Mouse (Mus musculus) stomach, embryonic 15.5 days (tissue): ENCODE results near the gene Nr2c1. TPM values are rescaled to one million over a fixed set of nuclear protein-coding genes. Genes with fewer than 3 reads are reported as not detected.
A peak's percentile ranks its signal among the peaks of the same experiment; 100 is the strongest.

Experiments used
- ATAC-seq: fragments of 200-750 bp; cut with Nextera tagmentation; 2 replicates; pipeline ENCODE4 v1.8.0; 2017; ENCODE audit warnings: low read depth, moderate number of reproducible peaks, moderate TSS enrichment; ENCODE audit not compliant: insufficient read depth, low FRiP score
- H3K27ac ChIP-seq: fragments of 300-500 bp; sonication (generic); 2 replicates; pipeline ENCODE4 v1.5.1; 2015; ENCODE audit warnings: mild to moderate bottlenecking, inconsistent platforms
- H3K27me3 ChIP-seq: fragments of 300-500 bp; sonication (generic); replicated peaks from 2 replicates; pipeline ENCODE4 v1.6.1; 2015; ENCODE audit warnings: inconsistent platforms
- H3K36me3 ChIP-seq: fragments of 300-500 bp; sonication (generic); 2 replicates; pipeline ENCODE4 v1.6.1; 2015; ENCODE audit warnings: inconsistent platforms
- H3K4me1 ChIP-seq: fragments of 300-500 bp; sonication (generic); 2 replicates; pipeline ENCODE4 v1.6.1; 2015; ENCODE audit warnings: inconsistent platforms
- H3K4me2 ChIP-seq: fragments of 300-500 bp; sonication (generic); 2 replicates; pipeline ENCODE4 v1.6.1; 2015; ENCODE audit warnings: mild to moderate bottlenecking, inconsistent platforms
- H3K4me3 ChIP-seq: fragments of 300-500 bp; sonication (generic); replicated peaks from 2 replicates; pipeline ENCODE4 v1.5.1; 2015; ENCODE audit warnings: inconsistent platforms
- H3K9ac ChIP-seq: fragments of 300-500 bp; sonication (generic); 2 replicates; pipeline ENCODE4 v1.6.1; 2015; ENCODE audit warnings: inconsistent platforms
- H3K9me3 ChIP-seq: fragments of 300-500 bp; sonication (generic); 2 replicates; pipeline ENCODE4 v1.6.1; 2016; ENCODE audit warnings: inconsistent platforms
- WGBS: fragments of 180-500 bp; shearing (Covaris S2); methylation state at CpG from one replicate; pipeline ENCODE4 v1.1.7; 2015; 5-methylcytosine and 5-hydroxymethylcytosine counted together
- polyA plus RNA-seq: library from polyadenylated mRNA; unstranded; fragments of >200 nt; fragmentation: Nextera tagmentation; extraction: Ambion mirVana; gene quantifications from 2 replicates; pipeline ENCODE4 v1.2.1, GENCODE M21; 2015

Nr2c1 gene
- polyA plus RNA-seq, 1 experiment from 2014 or later: 8.7 TPM

- peaks cover 34% of the 10 kb centered on the region for H3K36me3 ChIP-seq
- 53% methylated on average over 12 of the region's 12 CpGs for WGBS
- H3K4me2 ChIP-seq: 0 out of 2 replicates have a peak overlapping the region, but pooled peaks have one; percentile 8
- no peaks in the 10 kb centered on the region for H3K4me1 ChIP-seq
- ATAC-seq: no peak
- H3K27me3 ChIP-seq: no peaks in the 10 kb centered on the region
- H3K9ac ChIP-seq: no peak overlapping the region
- H3K4me3 ChIP-seq: no peak overlapping the region
- H3K27ac ChIP-seq: no peak overlapping the region
- H3K9me3 ChIP-seq: no peaks in the 10 kb centered on the region
Measured at GRCm38 (mm10) chr10:94171440-94172130, 23.8 kb downstream of the Nr2c1 start.

- 75% methylated on average over 11 of the region's 11 CpGs for WGBS
- H3K27me3 ChIP-seq: no peaks in the 10 kb centered on the region
- no peak overlapping the region for H3K27ac ChIP-seq
- no peak overlapping the region for H3K4me3 ChIP-seq
- H3K9ac ChIP-seq: no peak overlapping the region
- peaks cover 30% of the 10 kb centered on the region for H3K36me3 ChIP-seq
- H3K4me1 ChIP-seq: no peaks in the 10 kb centered on the region
- 0 out of 2 replicates have a peak overlapping the region, but pooled peaks have one; percentile 8 for H3K4me2 ChIP-seq
- no peaks in the 10 kb centered on the region for H3K9me3 ChIP-seq
- ATAC-seq: no peak
Measured at GRCm38 (mm10) chr10:94172137-94172536, 24.3 kb downstream of the Nr2c1 start.

DNA sequence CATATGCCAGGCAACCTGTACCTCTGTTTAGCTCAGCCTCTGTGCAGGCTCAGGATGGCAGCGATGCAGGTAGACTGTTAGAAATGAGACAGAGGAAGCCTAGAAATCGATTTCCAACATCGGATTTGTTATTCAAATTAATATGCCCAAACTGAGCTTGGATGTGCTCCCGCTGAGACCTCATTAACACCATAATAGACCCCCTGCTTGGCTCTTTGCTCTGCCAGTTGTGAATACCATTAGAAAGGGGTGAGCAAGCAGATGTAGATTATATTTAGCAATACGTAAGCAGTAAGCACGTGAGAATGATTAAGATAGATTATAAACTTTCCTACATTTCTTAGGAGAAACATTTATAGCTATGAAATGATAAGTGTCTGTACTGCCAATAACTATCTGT is 24.9 kb downstream of the Nr2c1 start:
- 80% methylated on average over 6 of the region's 6 CpGs for WGBS
- Histone ChIP-seq H3K27ac (no peak overlapping the region), H3K36me3 (peaks cover 30% of the 10 kb centered on the region)

GRCm38 (mm10) chr10:94174652-94175051 is 26.8 kb downstream of the Nr2c1 start:
- H3K27ac ChIP-seq: no peak overlapping the region
- ATAC-seq: no peak
- no peak overlapping the region for H3K9ac ChIP-seq
- H3K4me2 ChIP-seq: no peak overlapping the region
- no peaks in the 10 kb centered on the region for H3K27me3 ChIP-seq
- H3K4me3 ChIP-seq: no peak overlapping the region
- H3K4me1 ChIP-seq: no peaks in the 10 kb centered on the region
- WGBS: 76% methylated on average over 7 of the region's 7 CpGs
- no peaks in the 10 kb centered on the region for H3K9me3 ChIP-seq
- H3K36me3 ChIP-seq: peaks cover 18% of the 10 kb centered on the region

More for the DNA sequence above, 24.9 kb downstream of the Nr2c1 start:
- Histone ChIP-seq H3K9me3 (no peaks in the 10 kb centered on the region), H3K4me2 (no peak overlapping the region), H3K4me3 (no peak overlapping the region), H3K4me1 (no peaks in the 10 kb centered on the region), H3K9ac (no peak overlapping the region), H3K27me3 (no peaks in the 10 kb centered on the region)
- ATAC-seq: no peak

DNA sequence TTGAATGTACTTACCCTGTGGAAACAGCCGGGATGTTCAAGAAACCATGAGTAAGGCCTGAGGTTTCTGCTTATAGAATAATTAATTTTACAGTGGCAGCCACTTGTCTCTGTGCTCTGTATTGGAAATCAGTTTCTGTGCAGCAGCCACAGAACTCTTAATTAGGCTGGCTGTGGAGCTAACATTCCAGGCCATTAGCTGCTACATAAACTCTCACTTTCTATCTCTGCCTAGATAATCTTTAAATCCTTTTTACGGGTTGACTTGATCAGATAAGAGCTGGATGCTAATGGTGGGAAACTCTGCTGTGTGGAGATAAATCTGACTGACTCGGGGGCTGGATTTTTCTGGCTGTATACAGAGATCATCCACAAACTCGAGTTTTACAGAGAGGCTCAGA is 35.4 kb downstream of the Nr2c1 start:
- H3K4me1 ChIP-seq: no peaks in the 10 kb centered on the region
- H3K4me3 ChIP-seq: no peak overlapping the region
- H3K4me2 ChIP-seq: no peak overlapping the region
- 40% methylated on average over 4 of the region's 4 CpGs for WGBS
- H3K9ac ChIP-seq: no peak overlapping the region
- H3K36me3 ChIP-seq: peaks cover 5% of the 10 kb centered on the region; the same call in 1 of the 2 replicates
- ATAC-seq: no peak
- no peaks in the 10 kb centered on the region for H3K27me3 ChIP-seq
- no peak overlapping the region for H3K27ac ChIP-seq
- H3K9me3 ChIP-seq: no peaks in the 10 kb centered on the region

GRCm38 (mm10) chr10:94198482-94199405 is 50.9 kb downstream of the Nr2c1 start, which contains the start of gene Ndufa12:
Ndufa12 (plus strand) TSS chr10:94198720.
- Histone ChIP-seq H3K4me3 (peak within 1 kb of the TSS; percentile 70), H3K27ac (peak within 1 kb of the TSS; percentile 70), H3K4me2 (peak within 1 kb of the TSS; percentile 69), H3K27me3 (no peaks in the 10 kb centered on the region), H3K9ac (peak within 1 kb of the TSS; percentile 59), H3K36me3 (0 out of 2 replicates have a peak, but pooled peaks cover 10% of the 10 kb centered on the region), H3K4me1 (peaks cover 3% of the 10 kb centered on the region; the same call in 1 of the 2 replicates), H3K9me3 (no peaks in the 10 kb centered on the region)
- WGBS: under 1% methylated on average over 46 of the region's 46 CpGs
- ATAC-seq: peak; percentile 94

- Histone ChIP-seq H3K27me3 (no peaks in the 10 kb centered on the region), H3K4me3 (no peak overlapping the region), H3K4me2 (no peak overlapping the region), H3K9ac (no peak overlapping the region), H3K36me3 (0 out of 2 replicates have a peak, but pooled peaks cover 33% of the 10 kb centered on the region), H3K27ac (no peak overlapping the region), H3K4me1 (no peaks in the 10 kb centered on the region), H3K9me3 (no peaks in the 10 kb centered on the region)
- WGBS: 88% methylated on average over 4 of the region's 4 CpGs
- no peak for ATAC-seq
Measured at GRCm38 (mm10) chr10:94204973-94205372, 57.1 kb downstream of the Nr2c1 start.

- Histone ChIP-seq H3K4me1 (no peaks in the 10 kb centered on the region), H3K4me3 (no peak overlapping the region), H3K9me3 (no peaks in the 10 kb centered on the region), H3K9ac (no peak overlapping the region), H3K27me3 (no peaks in the 10 kb centered on the region), H3K27ac (no peak overlapping the region), H3K4me2 (no peak overlapping the region), H3K36me3 (0 out of 2 replicates have a peak, but pooled peaks cover 23% of the 10 kb centered on the region)
- 57% methylated on average over 6 of the region's 6 CpGs for WGBS
- no peak; the same call in 1 of the 2 replicates for ATAC-seq
Measured at GRCm38 (mm10) chr10:94210718-94211618, 63.1 kb downstream of the Nr2c1 start.

DNA sequence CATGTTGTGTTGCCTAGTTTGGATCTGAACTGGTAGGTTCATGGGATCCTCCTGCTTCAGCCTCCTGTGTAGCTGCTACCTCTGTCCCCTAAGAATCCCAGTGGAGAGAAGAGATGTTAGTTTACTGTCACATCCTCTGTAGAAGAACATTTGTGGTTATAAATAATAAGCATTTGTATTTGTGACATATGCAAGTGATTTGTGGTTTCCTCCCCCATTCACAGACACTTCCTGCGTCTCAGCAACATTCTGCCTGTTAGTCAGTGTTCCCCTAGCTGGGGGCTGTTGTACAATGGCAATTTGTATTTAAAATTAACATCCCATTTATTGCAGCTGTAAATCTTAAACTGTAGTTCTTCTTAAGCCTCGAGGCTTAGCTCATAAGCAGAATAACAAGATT is 63.9 kb downstream of the Nr2c1 start:
- Histone ChIP-seq H3K27me3 (no peaks in the 10 kb centered on the region), H3K27ac (no peak overlapping the region), H3K4me3 (no peak overlapping the region), H3K36me3 (0 out of 2 replicates have a peak, but pooled peaks cover 15% of the 10 kb centered on the region), H3K9me3 (no peaks in the 10 kb centered on the region), H3K9ac (no peak overlapping the region), H3K4me1 (no peaks in the 10 kb centered on the region), H3K4me2 (no peak overlapping the region)
- ATAC-seq: no peak
- 61% methylated on average over 2 of the region's 2 CpGs for WGBS

DNA sequence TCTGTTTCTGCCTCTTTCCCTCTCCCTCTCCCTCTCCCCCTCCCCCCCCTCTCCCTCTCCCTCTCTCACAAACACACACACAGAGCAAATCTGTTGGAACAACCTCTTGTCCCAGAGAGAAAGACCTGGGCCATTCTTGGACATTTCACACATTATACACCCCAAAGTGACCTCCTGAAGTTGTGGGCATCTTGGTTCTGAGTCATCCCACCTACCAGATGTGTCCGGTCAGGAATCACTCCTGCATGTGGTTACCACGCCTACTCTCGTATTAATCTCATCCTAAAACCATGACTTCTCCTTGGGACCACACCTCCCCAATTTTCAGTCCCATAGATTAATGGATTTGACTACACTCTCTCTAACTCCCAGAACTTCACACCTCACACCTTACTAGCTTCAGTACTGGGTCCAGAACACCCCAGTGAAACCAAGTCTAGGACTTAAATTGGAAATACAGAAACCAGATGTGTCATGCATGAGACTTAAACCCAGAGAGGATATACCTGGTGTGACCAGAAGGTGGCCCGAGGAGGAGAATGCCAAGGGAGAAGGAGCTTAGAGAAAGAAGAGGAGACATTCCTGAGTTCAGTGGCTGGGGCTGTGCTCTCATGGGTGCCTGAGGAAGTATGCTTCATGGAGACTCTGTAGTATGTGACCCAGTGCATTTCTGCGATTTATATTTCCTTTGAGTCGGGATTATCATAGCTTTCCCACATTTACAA is 77.4 kb downstream of the Nr2c1 start:
- Histone ChIP-seq H3K4me2 (no peak overlapping the region), H3K9ac (no peak overlapping the region), H3K36me3 (0 out of 2 replicates have a peak, but pooled peaks cover 2% of the 10 kb centered on the region), H3K4me1 (no peaks in the 10 kb centered on the region), H3K27ac (no peak overlapping the region), H3K4me3 (no peak overlapping the region), H3K27me3 (no peaks in the 10 kb centered on the region), H3K9me3 (no peaks in the 10 kb centered on the region)
- 78% methylated on average over 6 of the region's 6 CpGs for WGBS
- no peak for ATAC-seq
